Mouse (Mus musculus): ENCODE data around the gene Gm10721.
"Not testable (repeated sequence)": the region's sequence is repeated elsewhere in the genome, so short reads cannot be mapped to it uniquely, and the experiment has no call there.

- not testable (repeated sequence) for TF ChIP-seq CTCF, EP300 (IDR thresholded peaks at IDR 0.05; ENCODE audit: low read depth)
Measured at GRCm38 (mm10) chr9:3015354-3015753, 2.4 kb downstream of the Gm10721 start, which contains the start of gene Gm10720.
